Mouse (Mus musculus) kidney, postnatal 10 days (tissue): ENCODE data around the gene Axin2.

Source experiments
- DNase-seq: peaks from one replicate; pipeline ENCODE4 v3.0.0; 2021; ENCODE audit warnings: mixed read lengths

The Axin2 gene

DNA sequence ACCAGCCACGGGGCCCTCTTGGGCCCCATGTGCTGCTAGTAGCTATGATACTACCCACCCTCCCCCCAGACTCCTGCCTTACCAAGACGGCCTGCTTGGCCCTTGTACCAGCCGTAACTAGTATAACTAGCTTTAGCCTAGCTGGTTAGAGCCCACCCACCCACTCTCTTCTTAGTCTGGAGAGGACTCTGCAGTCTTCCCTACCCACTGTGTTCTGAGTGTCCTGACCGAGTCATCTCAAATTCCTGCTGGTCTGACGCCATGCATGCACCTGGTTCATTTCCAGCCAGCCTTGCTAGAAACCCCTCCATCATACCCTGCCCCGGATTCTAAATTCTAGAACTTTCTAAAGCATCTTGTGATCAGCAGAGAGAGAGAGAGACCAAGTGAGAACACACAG is 9.6 kb downstream of the Axin2 start:
- DNase-seq: no peak

DNA sequence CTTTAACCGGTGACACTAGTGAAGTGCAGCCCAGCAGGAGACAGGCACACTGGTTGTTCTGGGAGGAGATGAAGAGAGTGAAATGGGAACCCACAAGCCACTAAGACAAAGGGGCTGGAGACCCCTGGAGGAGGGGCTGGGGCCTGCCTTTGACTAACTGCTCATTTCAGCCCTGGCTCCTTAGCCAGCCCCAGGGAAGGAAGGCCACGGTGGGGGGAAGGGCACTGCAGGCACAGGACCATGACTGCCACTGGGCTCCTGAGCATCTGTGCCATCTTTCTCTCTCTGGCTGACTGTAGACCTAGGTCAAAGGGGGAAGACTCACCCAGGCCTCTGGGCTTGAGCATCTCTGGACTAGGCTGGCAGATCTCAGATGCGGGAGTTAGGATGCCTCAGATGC is 10.5 kb downstream of the Axin2 start:
- no peak for DNase-seq

DNA sequence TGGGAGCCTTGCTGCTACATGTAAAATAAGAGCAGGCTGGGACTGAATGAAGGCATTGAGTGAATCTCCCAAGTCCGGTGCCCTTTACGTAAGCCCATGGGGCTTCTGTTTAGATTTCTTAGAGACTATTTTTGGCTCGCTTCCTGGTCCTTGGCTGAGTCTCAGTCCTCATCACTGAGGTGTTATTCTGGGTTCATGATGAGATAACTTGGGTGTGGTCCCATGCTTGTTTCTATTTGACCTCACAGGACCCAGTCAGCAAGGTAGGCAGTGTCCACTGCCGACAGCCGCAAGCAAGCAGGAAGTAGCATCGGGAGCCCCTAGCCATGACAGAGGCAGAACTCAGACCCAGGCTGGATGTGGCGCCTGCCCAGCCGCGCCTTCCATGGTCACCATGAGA is 13.7 kb downstream of the Axin2 start:
- DNase-seq: no peak

DNA sequence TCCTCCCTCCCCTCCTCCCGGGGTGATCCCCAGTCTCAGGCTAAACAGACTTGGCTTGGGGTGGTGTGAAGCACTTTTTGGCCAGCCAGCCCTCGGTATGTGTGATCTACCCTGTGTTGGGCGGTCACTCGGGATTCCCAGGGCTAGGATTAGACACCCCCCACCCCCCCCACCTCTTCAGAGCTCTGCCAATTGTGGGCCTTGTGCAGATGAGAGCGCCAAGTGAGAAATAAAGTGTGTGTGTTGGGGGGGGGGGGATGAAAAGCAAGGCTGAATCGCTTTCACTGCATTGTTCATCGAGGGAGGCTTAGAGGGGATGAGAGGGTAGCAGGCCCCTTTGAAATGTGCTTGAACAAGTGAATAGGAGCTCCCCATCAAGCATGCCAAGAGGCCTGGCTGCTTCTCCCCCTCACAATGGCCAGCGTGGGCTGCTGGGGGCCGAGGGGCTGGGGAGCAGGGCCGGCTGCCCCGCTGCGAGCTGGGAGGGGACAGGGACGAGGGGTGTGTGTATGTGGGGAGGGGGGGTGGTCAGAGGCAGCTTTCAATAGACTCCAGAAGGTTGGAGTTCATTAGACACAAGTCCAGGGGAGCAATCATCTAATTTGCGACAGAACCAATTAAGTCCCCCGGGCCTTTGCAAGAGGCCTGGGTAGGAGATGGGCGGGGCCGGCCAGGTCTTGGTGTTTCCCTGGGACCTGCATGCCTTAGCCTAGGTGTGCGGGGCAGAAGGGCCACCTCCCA is 15.1 kb downstream of the Axin2 start:
- peak; percentile 16 for DNase-seq

DNA sequence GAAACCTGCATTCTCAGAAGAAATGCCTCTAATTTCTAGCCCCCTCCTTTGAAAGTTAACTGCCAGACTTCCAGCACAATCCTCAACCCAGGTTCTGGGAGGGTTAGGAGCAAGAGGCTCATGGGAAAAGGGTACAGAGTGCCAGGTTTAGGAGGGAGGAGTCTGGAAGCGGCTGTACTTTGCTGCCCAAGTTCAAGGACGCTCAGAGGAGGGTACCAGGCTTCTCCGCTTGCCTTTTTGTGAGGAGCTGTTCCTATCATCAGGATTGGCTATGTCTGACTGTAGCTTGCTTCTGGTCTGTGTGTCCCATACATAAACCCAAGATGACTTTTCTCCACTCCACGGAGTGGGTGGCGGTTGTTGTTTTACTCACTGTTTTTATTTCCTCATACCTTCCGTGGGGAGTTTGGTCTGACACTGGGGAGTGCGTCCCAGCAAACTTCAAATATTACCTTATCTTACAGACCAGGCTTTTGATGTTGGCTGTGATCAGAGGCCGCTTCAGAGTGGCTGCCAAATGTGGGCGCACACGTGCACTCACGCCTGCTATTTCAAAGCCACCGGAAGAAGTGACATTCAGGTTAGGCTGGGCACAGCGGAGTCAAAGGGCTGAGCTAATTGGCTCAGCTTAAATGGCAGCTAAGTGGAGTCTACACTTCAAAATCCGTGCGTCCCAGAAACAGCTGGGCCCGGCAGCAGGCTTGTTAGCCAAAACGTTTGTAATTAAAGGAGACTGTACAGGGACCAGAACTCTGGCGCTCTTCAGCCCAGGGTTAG is 16.1 kb downstream of the Axin2 start:
- no peak for DNase-seq

DNA sequence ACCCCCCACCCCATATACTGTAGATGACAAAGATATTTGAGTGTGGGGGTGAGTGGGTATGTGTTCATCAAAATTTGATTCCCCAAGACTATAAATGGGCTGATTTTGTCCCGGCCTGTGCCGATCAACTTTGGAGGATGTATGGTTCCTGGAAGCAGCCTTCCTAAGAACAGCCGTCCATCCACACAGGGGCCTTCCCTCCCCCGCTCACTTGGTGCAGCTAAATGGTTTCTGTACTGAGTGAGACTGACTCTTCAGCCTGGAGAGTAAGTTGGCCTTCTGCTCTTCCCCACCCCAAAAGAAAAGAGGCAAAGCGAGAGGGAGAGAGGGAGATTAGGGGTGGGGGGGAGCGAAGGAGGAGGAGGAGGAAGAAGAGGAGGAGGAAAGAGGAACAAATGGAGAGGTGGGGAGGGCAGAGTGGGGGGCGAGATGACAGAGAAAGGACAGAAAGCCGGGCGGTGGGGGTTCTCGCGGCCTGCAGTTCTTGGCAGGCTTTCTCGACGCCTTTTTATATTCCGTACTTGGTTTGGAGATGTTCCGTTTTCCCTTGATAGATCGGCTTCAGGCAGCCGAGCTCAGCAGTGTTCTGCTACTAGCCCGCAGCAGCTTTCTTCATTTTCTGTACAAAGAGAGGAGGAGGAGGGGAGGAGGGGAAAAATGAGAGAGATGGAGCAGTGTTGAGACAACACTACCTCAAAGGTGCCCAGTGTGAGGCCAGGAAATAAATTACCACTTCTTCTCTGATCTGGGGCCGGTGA is 20.7 kb downstream of the Axin2 start:
- DNase-seq: no peak

DNA sequence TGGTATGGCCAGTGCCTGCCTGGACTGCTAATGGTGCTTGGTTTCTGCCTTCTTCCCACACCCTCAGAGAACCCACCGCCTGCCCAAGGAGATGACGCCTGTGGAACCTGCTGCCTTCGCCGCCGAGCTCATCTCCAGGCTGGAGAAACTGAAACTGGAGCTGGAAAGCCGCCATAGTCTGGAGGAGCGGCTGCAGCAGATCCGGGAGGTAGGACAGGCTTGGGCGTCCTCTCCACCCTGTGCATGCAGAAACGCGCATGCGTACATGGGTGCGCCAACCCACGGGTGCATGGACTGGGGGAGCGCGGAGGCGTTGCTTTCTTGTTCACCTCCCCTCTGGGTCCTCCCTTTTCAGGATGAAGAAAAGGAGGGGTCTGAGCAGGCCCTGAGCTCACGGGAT is 21.7 kb downstream of the Axin2 start:
- no peak for DNase-seq

DNA sequence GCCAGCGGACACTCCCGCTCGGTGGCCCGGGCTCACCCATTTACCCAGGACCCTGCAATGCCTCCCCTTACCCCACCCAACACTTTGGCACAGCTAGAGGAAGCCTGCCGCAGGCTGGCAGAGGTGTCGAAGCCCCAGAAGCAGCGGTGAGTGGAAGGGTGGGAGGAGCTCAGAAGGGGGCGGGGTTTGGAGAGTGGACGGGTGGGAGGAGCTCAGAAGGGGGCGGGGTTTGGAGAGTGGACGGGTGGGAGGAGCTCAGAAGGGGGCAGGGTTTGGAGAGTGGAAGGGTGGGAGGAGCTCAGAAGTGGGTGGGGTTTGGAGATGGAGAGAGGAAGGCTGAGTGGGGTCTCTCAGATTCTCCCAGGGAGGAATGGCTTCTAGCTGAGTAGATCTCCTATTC is 23.6 kb downstream of the Axin2 start:
- no peak for DNase-seq

DNA sequence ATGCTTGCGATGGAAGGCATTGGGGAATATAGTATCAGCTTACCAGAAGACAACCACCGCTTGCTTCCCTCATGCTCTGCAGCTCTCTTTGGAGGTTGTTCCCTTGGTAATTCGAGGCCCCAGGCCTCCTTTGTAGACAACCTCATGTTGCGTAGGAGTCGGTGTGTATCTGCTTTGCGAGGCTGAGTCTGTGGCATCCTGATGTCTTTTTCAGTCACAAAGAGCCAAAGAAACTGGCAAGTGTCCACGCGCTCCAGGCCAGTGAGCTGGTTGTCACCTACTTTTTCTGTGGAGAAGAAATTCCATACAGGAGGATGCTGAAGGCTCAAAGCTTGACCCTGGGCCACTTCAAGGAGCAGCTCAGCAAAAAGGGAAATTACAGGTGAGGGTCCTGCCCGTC is 25.5 kb downstream of the Axin2 start:
- no peak for DNase-seq

DNA sequence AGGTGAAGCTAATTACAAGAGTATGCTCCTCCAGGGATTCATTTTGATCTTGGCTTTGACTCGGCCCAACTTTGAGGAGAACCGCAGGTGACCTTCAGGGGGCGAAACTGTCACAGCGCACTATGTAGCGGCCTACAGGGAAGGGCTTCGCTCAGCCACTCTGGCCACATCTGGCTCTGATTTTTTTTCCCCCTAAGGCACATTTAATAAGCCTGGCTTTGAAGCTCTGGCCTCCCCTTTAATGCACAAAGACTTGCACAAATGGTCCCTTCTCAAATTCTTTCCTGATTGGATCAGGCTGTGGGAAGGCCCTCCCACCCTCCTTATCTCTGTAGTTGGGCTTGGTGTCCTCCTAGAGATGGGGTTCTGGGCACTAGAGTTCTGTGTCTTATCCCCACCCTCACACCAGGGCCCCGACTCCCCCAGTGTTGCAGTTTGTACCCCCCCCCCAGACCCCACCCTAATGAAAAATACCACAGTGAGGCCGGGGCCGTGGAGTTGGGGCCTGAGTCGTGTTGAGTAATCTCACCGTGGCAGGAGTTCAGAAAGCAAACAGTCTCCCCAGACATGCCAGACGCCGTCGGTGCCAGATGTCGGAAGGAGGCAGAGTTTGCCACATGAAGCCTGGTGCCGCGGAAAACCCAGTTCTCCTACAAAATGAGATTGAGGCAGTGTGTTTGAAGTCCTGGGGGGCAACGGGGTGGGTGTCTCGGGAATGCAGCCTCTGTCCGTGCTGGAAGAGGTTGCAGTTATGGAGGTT is 27.5 kb downstream of the Axin2 start:
- DNase-seq: no peak

DNA sequence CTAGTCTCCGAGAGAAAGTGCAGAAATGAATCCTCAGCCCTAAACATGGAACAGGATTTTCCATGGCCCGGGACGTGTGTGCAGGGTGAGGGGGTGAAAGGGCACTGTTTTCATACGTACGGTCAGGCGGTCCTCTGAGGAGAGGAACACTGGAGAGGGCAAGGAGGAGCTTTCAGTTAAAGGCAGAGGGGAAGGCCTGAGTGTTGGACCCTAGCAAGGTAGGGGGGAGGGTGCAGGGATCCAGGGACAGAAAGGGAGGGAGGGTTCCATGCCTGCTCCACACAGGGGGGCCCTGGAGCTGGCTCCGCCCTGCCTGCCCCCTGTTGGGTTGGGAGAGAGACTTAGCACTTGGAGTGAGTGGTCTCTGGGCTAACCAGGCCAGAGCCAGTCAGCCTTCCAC is 28.4 kb downstream of the Axin2 start:
- no peak for DNase-seq

DNA sequence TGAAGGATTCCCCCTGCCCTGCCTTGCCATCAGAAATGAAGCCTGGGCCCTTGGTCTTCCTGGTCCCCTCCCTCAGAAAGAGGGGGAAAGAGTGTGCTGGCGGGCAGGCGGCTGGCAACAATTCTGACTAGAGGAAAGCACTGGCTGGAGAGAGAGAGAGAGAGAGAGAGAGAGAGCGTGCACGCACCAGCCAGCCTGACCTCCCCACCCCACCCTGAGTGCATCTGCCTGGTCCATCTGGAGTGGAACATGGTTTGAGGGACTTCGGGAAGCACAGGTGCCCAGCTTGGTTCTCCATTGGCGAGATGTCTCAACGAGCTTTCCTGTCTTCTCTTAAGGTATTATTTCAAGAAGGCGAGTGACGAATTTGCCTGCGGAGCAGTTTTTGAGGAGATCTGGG is 28.8 kb downstream of the Axin2 start:
- no peak for DNase-seq

DNA sequence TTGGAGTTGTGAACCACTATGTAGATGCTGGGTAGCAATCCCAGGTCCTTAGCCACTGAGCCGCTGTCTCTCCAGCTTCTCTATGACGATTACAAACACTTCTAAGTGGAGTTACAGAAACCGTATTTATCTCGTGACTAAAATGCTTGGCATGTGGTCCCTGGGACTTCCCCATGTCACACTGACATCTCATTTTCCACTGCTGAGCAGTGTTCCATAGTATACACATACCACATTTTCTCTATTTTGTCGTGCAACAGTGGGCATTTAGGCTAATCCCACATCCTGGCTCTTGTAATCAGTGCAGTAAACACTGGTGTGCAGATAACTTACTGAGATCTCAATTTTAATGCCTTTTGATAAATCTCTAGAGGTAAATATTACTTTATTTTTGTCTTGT is 32.2 kb downstream of the Axin2 start:
- no peak for DNase-seq

DNA sequence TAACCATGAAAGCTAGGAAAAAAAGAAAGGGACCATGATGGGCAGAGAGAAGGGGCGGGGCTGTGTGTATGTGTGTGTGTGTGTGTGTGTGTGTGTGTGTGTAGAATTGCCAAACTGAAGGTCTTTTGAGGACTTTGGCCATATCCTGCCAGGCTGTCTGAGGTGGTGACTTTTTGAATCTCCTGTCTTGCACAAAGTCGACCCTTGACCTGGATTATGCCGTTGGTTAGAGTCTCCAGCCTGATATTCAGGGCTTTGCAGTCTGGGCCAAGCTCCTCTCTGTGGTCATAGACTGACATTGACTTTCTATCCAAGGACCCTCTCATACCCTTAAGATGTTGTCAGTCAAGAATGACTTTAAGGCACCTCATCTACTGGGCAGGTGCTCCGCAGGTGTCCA is 35.8 kb downstream of the Axin2 start:
- no peak for DNase-seq

DNA sequence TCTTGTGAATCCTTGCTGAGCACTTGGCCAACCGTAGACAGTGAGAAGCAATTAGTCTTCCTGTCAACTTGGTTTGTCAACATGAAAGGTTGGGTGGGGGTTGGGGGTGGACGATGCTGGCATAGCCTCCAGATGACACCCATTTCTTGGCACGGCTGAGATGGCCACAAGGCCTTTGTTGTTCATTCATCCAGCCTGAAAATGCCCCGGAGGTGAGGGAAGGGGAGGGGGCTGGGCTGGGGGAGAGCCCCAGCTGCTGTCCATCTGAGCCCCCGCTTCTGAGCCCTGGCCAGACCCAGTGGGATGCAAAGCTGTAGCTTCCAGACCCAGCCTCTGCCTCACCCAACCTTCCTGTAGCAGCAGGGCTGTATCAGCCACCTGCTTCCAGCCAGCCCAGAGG is 38.2 kb downstream of the Axin2 start:
- DNase-seq: no peak

DNA sequence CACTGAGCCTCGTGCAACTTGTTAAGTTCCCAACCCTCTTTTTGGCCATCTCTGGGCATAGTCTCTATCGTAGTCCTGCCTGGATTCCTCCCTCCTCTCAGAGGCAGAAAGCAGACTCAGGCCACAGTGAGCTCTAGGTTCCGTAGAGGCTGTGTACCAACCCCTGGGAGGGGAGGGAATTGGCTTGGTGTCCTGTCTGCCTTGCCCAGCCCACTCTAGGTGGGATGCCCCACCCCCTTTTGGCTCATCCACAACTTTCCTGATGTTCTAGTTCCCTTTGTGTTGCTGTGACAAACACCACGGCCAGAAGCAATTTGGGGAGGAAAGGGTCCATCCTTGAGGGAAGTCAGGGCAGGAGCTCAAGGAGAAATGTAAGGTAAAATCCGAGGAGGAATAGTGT is 39.0 kb downstream of the Axin2 start:
- DNase-seq: no peak

DNA sequence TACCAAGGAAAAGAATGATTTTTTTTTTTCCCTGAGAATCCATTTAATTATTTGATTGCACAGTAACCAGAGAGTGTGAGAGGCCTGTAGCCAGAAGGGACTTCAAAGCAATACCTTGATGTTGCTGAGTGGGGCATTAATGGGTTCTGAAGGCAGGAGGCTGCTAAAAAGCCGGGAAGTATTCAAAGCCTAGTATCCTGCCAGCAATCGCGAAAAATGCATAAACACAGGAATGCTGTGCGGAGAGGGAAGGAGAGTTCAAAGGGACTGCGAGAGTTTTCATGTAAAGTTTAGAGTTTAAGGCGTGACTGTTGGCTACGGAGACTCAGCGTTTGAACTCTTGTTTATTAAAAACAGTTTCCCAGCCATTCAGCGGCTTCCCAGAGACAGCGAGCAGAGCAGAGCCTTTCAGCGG is 41.5 kb downstream of the Axin2 start:
- no peak for DNase-seq

DNA sequence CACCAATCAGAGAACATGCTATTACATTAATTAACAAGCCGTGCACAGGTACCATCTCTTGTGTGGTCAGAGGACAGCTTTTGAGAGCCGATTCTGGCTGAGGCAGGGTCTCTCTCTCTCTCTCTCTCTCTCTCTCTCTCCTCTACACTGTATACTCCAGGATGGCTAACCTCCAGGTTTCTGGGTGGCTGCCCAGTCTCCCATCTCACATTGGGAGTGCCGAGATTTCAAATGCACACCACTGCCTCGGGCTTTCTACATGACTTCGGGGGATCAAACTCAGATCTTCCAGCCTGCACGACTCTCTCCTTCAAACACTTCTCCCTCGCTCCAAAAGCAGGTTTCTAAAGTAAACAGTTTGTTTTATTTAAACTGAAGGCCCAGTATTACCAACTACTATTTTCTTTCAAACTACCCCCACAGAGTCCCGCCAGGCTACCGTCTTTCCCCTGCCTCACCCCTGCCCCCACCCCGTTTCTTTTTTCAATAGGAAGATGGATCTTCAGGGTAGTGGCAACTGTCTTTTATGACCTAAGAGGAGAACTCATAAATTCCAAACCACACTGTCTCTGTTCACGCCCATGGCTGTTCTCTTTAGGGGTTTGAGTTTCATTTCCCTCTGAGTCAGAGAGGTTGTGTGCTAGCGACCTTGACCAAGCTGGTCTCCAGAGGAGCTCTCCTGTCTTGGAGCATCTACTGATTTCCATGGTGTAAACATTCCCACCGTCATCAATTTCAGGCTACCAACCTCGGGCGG is 43.5 kb downstream of the Axin2 start:
- DNase-seq: no peak

DNA sequence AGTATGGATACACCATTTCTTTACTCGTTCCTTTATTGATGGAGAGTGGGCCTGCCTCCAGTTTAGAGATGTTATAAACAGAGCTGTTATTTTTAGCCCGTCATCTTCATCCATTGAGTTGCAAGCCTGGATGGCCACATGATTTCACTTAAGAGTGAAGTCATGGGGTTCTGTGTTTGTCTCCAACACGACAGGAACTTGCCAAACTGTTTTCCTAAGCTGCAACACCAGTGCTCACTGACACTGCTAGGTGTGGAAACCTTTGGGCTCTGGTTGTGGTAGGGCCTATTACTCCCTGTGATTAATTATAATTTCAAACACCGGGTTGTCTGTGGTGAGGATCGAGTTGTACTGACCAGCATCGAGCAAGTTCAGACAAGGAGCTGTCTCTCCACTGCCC is 45.6 kb downstream of the Axin2 start:
- DNase-seq: no peak

DNA sequence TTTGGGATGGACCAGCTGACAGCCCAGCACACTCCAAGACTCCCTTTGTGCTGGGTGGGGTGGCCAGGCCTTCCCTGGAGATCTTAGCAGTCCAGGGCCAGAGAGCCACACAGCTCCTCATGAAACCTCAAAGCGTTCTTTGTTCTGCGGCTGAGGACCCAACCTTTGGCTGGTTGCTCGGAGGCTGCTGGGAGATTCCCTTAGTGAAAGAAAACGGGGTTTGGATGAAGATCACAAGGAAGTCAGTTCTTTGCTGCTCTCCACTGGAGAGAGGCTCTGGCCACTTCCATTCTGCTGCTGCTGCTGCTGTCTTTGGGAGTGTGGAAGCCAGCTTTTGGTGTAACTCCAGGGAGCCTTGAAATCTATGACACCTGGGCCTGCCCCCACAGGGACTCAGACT is 53.3 kb downstream of the Axin2 start:
- no peak for DNase-seq

DNA sequence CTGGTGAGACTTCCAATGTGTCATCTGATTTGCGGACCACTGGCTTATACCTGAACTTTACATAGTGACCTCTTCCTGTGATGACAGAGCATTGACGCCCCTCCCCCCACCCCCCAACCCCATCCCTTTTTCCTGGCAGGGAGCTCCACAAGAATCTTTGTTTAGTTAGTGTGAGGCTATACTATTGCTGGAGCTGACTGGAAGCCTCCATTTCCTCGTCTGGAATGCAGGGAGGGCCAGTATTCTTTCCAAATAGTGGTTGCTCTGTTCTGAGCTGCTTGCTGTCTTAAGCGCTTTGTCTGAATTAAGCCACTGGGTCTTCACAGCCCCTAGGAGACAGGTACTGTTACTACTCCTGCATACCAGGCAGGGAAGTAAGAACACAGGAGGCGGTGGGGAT is 53.7 kb downstream of the Axin2 start:
- DNase-seq: no peak

DNA sequence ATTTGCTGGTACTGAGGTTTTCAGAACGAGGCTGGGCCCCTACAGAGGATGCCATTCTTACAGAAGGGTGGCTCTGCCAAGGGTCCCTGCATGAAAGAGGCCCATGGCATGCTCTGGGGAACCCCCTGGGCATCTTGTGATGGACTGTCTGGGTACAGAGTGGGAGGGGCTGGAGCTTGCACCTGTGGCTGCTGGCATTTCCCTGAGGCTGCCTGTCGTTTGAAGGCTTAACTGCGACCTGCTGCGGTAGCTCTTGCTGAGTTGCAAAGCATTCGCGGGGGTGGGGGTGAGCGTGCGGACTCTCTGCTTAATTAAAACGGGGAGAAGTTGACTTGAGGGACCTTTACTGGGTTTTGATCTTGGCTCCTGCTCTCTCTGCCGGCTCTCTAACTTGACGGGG is 55.4 kb downstream of the Axin2 start:
- no peak for DNase-seq
